Mouse (Mus musculus) ES-Bruce4 (cell line): Measurements from ENCODE around the gene Lat2.

ENCODE experiments used
- CTCF ChIP-seq: IDR thresholded peaks from one replicate; pipeline ENCODE4 v1.8.1; 2011; ENCODE audit warnings: low read depth, low read length
- EP300 ChIP-seq: IDR thresholded peaks from 2 replicates; pipeline ENCODE4 v1.6.1; 2011; ENCODE audit warnings: low read depth, low read length; ENCODE audit not compliant: insufficient read depth
- POLR2A ChIP-seq: IDR thresholded peaks from one replicate; pipeline ENCODE4 v1.8.1; 2011; ENCODE audit warnings: low read length; ENCODE audit not compliant: insufficient read depth

GRCm38 (mm10) chr5:134553951-134554546 lies 60.8 kb downstream of the Lat2 start:
- TF ChIP-seq CTCF, result no peak
- no peak for TF ChIP-seq POLR2A
- TF ChIP-seq EP300, result no peak
